8 mouse cellular contexts compared by ENCODE assay signal in genomic region chr17:29360761-29361221, GRCm38 (mm10). TPM values are rescaled to one million over a fixed set of nuclear protein-coding genes. Genes with fewer than 3 reads are reported as not detected.
DNase-seq lines count a peak whose midpoint lies in the region; ATAC-seq and TF ChIP-seq lines count a peak whose summit lies in the region.

Gene Fgd2 (plus strand): TSS chr17:29360914.

- H3K27ac ChIP-seq in midbrain, embryonic 13.5 days, result no peak within 1 kb of the TSS
- no peak within 1 kb of the TSS for H3K27ac ChIP-seq in midbrain, embryonic 15.5 days
- H3K27ac ChIP-seq in cortical plate, adult 2 months (ENCODE audit: insufficient read depth, low read length), result no peak within 1 kb of the TSS
- H3K27ac ChIP-seq in midbrain, postnatal 0 days (ENCODE audit: low read depth, low read length), result no peak within 1 kb of the TSS
- no peak within 1 kb of the TSS for H3K27ac ChIP-seq in hindbrain, embryonic 16.5 days (ENCODE audit: low read depth, low read length)

- no peak for TF ChIP-seq CTCF in cortical plate, adult 2 months (IDR thresholded peaks at IDR 0.05; ENCODE audit: extremely low read depth, insufficient read depth, low read length)
- peak; percentile 49 for TF ChIP-seq CTCF in midbrain, postnatal 0 days (IDR thresholded peaks at IDR 0.05)

- H3K36me3 ChIP-seq in midbrain, embryonic 13.5 days, result no peaks in the 10 kb centered on the region
- H3K36me3 ChIP-seq in midbrain, embryonic 15.5 days (replicated peaks), result no peaks in the 10 kb centered on the region
- no peaks in the 10 kb centered on the region for H3K36me3 ChIP-seq in midbrain, postnatal 0 days (ENCODE audit: insufficient read depth, low read length)
- no peaks in the 10 kb centered on the region for H3K36me3 ChIP-seq in hindbrain, embryonic 16.5 days (ENCODE audit: control insufficient read depth, insufficient read depth, low read length)

- H3K9me3 ChIP-seq in midbrain, embryonic 13.5 days, result no peaks in the 10 kb centered on the region
- H3K9me3 ChIP-seq in midbrain, embryonic 15.5 days, result no peaks in the 10 kb centered on the region
- H3K9me3 ChIP-seq in midbrain, postnatal 0 days (ENCODE audit: low read length), result no peaks in the 10 kb centered on the region
- no peaks in the 10 kb centered on the region for H3K9me3 ChIP-seq in hindbrain, embryonic 16.5 days (ENCODE audit: control insufficient read depth, low read length)

- peak; percentile 50 to 51 for DNase-seq in kidney, postnatal 36 days
- no peak for DNase-seq in midbrain, postnatal 0 days (ENCODE audit: low spot score)
- no peak for DNase-seq in frontal cortex, postnatal 36 days (ENCODE audit: low spot score in 2 of 2)
- no peak for DNase-seq in cerebellum, adult 11 months

- peaks cover 29% of the 10 kb centered on the region for H3K4me1 ChIP-seq in midbrain, embryonic 13.5 days (replicated peaks)
- peaks cover 25% of the 10 kb centered on the region for H3K4me1 ChIP-seq in midbrain, embryonic 15.5 days
- H3K4me1 ChIP-seq in cortical plate, adult 2 months (ENCODE audit: control insufficient read depth, insufficient read depth, low read length), result peaks cover 5% of the 10 kb centered on the region
- peaks cover 7% of the 10 kb centered on the region for H3K4me1 ChIP-seq in midbrain, postnatal 0 days (ENCODE audit: insufficient read depth, low read length)
- H3K4me1 ChIP-seq in hindbrain, embryonic 16.5 days (ENCODE audit: control insufficient read depth, insufficient read depth, low read depth, low read length), result peaks cover 17% of the 10 kb centered on the region

- no peak within 1 kb of the TSS for H3K4me3 ChIP-seq in midbrain, embryonic 13.5 days (replicated peaks)
- H3K4me3 ChIP-seq in midbrain, embryonic 15.5 days, result no peak within 1 kb of the TSS
- H3K4me3 ChIP-seq in cortical plate, adult 2 months (ENCODE audit: insufficient read depth, low read length), result peak within 1 kb of the TSS; percentile 32
- H3K4me3 ChIP-seq in midbrain, postnatal 0 days (ENCODE audit: low read depth, low read length), result no peak within 1 kb of the TSS
- no peak within 1 kb of the TSS for H3K4me3 ChIP-seq in hindbrain, embryonic 16.5 days (ENCODE audit: low read length)

- TF ChIP-seq POLR2A in cortical plate, adult 2 months (IDR thresholded peaks at IDR 0.05; ENCODE audit: extremely low read depth, insufficient read depth, low read length), result no peak

- H3K9ac ChIP-seq in midbrain, embryonic 13.5 days (replicated peaks), result peak within 1 kb of the TSS; percentile 32; the same call in 1 of the 2 replicates
- H3K9ac ChIP-seq in midbrain, embryonic 15.5 days, result no peak within 1 kb of the TSS
- no peak within 1 kb of the TSS for H3K9ac ChIP-seq in midbrain, postnatal 0 days (replicated peaks; ENCODE audit: low read length, poor library complexity, severe bottlenecking)
- no peak within 1 kb of the TSS for H3K9ac ChIP-seq in hindbrain, embryonic 16.5 days (ENCODE audit: low read depth, low read length)

- no peak for ATAC-seq in midbrain, embryonic 13.5 days
- ATAC-seq in midbrain, embryonic 15.5 days (replicated peaks), result no peak
- no peak for ATAC-seq in midbrain, postnatal 0 days (ENCODE audit: low FRiP score)
- no peak for ATAC-seq in hindbrain, embryonic 16.5 days

- H3K4me2 ChIP-seq in midbrain, embryonic 13.5 days (replicated peaks), result no peak within 1 kb of the TSS
- no peak within 1 kb of the TSS for H3K4me2 ChIP-seq in midbrain, embryonic 15.5 days
- H3K4me2 ChIP-seq in midbrain, postnatal 0 days (ENCODE audit: low read depth, low read length, poor library complexity, severe bottlenecking), result no peak within 1 kb of the TSS
- H3K4me2 ChIP-seq in hindbrain, embryonic 16.5 days (ENCODE audit: low read length), result no peak within 1 kb of the TSS

- 26% methylated on average over 5 of the region's 5 CpGs for WGBS in midbrain, embryonic 13.5 days
- WGBS in midbrain, embryonic 15.5 days, result 29% methylated on average over 5 of the region's 5 CpGs
- WGBS in midbrain, postnatal 0 days, result 20% methylated on average over 5 of the region's 5 CpGs
- 28% methylated on average over 5 of the region's 5 CpGs for WGBS in hindbrain, embryonic 16.5 days

- 0 out of 2 replicates have a peak, but pooled peaks cover 4% of the 10 kb centered on the region for H3K27me3 ChIP-seq in midbrain, embryonic 13.5 days
- no peaks in the 10 kb centered on the region for H3K27me3 ChIP-seq in midbrain, embryonic 15.5 days (replicated peaks)
- no peaks in the 10 kb centered on the region for H3K27me3 ChIP-seq in midbrain, postnatal 0 days (ENCODE audit: insufficient read depth, low read length)
- no peaks in the 10 kb centered on the region; the same call in 1 of the 2 replicates for H3K27me3 ChIP-seq in hindbrain, embryonic 16.5 days (replicated peaks; ENCODE audit: control insufficient read depth, insufficient read depth, low read length)

RNA-seq across cellular contexts. Expression of gene Fgd2, which starts in this region (rescaled TPM):
- polyA plus RNA-seq in midbrain, embryonic 13.5 days (2015; fragmentation: Nextera tagmentation; extraction: Ambion mirVana), result 3.2 and 3.3 TPM in 2 replicates
- polyA plus RNA-seq in midbrain, embryonic 15.5 days (2015; fragmentation: Nextera tagmentation; extraction: Ambion mirVana), result 7.0 and 7.5 TPM in 2 replicates
- 16.8 and 17.0 TPM in 2 replicates for polyA plus RNA-seq in cortical plate, adult 2 months (2012; rRNA removed)
- 13.4 and 27.3 TPM in 2 replicates for total RNA-seq in midbrain, postnatal 0 days (2014; rRNA removed)
- 14.4 and 16.5 TPM in 2 replicates for polyA plus RNA-seq in midbrain, postnatal 0 days (2015; fragmentation: Nextera tagmentation; extraction: Ambion mirVana)
- polyA plus RNA-seq in hindbrain, embryonic 16.5 days (2015; fragmentation: Nextera tagmentation; extraction: Ambion mirVana), result 6.5 and 9.1 TPM in 2 replicates

Comparison
In these comparisons a context has a peak if more than half of its experiments do, and no peak if none do; other contexts are left out.
1. DNase-seq: peak in kidney, postnatal 36 days (2 of 2); none in midbrain, postnatal 0 days (single experiment), frontal cortex, postnatal 36 days (0 of 2) and cerebellum, adult 11 months (single experiment).